Mouse (Mus musculus): ENCODE data around the gene Dhx35. TPM values are rescaled to one million over a fixed set of nuclear protein-coding genes. Genes with fewer than 3 reads are reported as not detected.

Gene Dhx35
- total RNA-seq, 1 experiment: 25.5 TPM

GRCm38 (mm10) chr2:158774886-158775285 lies 19.7 kb upstream of the Dhx35 start:
- TF ChIP-seq HCFC1 (IDR thresholded peaks at IDR 0.05; ENCODE audit: borderline replicate concordance, insufficient read depth, low read length) (no peak), MAFK (IDR thresholded peaks at IDR 0.05; ENCODE audit: insufficient read depth, low read depth, low read length) (no peak), CHD2 (IDR thresholded peaks at IDR 0.05; ENCODE audit: low read depth, low read length) (no peak), ZNF384 (IDR thresholded peaks at IDR 0.05; ENCODE audit: low read depth, low read length) (no peak), ZC3H11A (IDR thresholded peaks at IDR 0.05; ENCODE audit: borderline replicate concordance, low read depth, low read length) (no peak)
- in situ Hi-C loops (cut with MboI; ENCODE audit: low sequenced_read_pairs in 2 of 2, unreplicated experiment in 2 of 2): no loop called here
- no peak overlapping the region for H3K4me3 ChIP-seq (ENCODE audit: insufficient read depth in 1 of 2, low read depth in 1 of 2, low read length in 2 of 2, poor library complexity in 1 of 2, severe bottlenecking in 1 of 2)
- H3K36me3 ChIP-seq (ENCODE audit: control insufficient read depth, insufficient read depth, low read length, poor library complexity, severe bottlenecking): peaks cover 11% of the 10 kb centered on the region; the same call in 1 of the 2 replicates
- DNase-seq (ENCODE audit: low read depth, low spot score): no peak
- no peaks in the 10 kb centered on the region for H3K9me3 ChIP-seq (ENCODE audit: control insufficient read depth, insufficient read depth, low read depth, low read length)
- H3K9ac ChIP-seq (ENCODE audit: insufficient read depth, low read depth, low read length, poor library complexity, severe bottlenecking): no peak overlapping the region
- peaks cover 6 to 10% of the 10 kb centered on the region in 2 experiments; a peak in 3 of 4 replicates for H3K4me1 ChIP-seq (ENCODE audit: control insufficient read depth in 2 of 2, insufficient read depth in 2 of 2, low read length in 2 of 2, poor library complexity in 1 of 2)
- no peak overlapping the region for H3K27ac ChIP-seq (ENCODE audit: insufficient read depth, low read depth, low read length, poor library complexity, severe bottlenecking)

DNA sequence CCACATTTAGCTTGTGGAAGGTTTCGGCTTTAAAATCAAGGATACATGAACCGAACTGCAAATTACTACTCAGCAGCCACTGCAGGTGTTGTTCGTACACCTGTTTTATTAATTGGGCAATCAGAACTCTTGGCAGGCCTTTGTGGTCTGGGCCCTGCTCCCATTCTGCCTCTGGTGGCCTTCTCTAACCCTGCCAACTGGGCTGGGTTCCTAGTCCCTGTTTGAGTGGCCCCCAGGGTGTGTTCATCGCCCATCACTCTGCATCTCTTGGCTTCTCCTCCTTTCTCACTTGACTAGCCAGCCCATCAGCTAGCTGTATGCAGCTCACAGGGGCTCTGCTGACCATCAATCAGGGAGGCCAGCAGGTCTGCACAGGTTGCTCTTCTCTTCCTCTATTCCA lies 17.9 kb upstream of the Dhx35 start:
- peaks cover 3 to 5% of the 10 kb centered on the region in 2 experiments; a peak in 2 of 4 replicates for H3K4me1 ChIP-seq (ENCODE audit: control insufficient read depth in 2 of 2, insufficient read depth in 2 of 2, low read length in 2 of 2, poor library complexity in 1 of 2)
- H3K4me3 ChIP-seq (ENCODE audit: insufficient read depth in 1 of 2, low read depth in 1 of 2, low read length in 2 of 2, poor library complexity in 1 of 2, severe bottlenecking in 1 of 2): no peak overlapping the region
- no peak for TF ChIP-seq ZNF384 (IDR thresholded peaks at IDR 0.05; ENCODE audit: low read depth, low read length)
- no peak for TF ChIP-seq HCFC1 (IDR thresholded peaks at IDR 0.05; ENCODE audit: borderline replicate concordance, insufficient read depth, low read length)
- TF ChIP-seq CHD2 (IDR thresholded peaks at IDR 0.05; ENCODE audit: low read depth, low read length): no peak
- no peak for TF ChIP-seq ZC3H11A (IDR thresholded peaks at IDR 0.05; ENCODE audit: borderline replicate concordance, low read depth, low read length)
- in situ Hi-C loops (cut with MboI; ENCODE audit: low sequenced_read_pairs in 2 of 2, unreplicated experiment in 2 of 2): no loop called here
- peaks cover 24% of the 10 kb centered on the region for H3K36me3 ChIP-seq (ENCODE audit: control insufficient read depth, insufficient read depth, low read length, poor library complexity, severe bottlenecking)
- no peak overlapping the region for H3K27ac ChIP-seq (ENCODE audit: insufficient read depth, low read depth, low read length, poor library complexity, severe bottlenecking)
- no peak overlapping the region for H3K9ac ChIP-seq (ENCODE audit: insufficient read depth, low read depth, low read length, poor library complexity, severe bottlenecking)
- no peak for DNase-seq (ENCODE audit: low read depth, low spot score)
- H3K9me3 ChIP-seq (ENCODE audit: control insufficient read depth, insufficient read depth, low read depth, low read length): no peaks in the 10 kb centered on the region

DNA sequence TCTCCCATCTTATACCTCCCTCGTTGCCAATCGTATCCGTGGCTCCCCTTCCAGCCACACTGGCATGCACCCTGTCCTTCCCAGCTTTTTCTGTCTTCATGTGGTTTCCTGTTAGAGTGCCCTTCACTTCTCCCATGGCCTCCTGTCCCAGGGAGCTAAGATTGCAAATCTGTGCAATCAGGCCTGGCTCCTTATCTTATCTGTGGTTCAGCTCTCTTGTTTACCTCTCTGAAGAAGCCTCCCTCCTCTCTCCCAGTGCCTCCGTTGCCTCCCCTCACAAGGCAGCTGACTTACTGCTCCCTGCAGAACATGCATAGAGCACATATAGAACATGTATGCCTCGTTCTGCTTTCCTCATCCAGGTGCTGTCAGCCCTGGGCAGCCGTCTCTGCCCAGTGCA lies 17.1 kb upstream of the Dhx35 start:
- Histone ChIP-seq H3K36me3 (ENCODE audit: control insufficient read depth, insufficient read depth, low read length, poor library complexity, severe bottlenecking) (peaks cover 25% of the 10 kb centered on the region), H3K4me1 (ENCODE audit: control insufficient read depth in 2 of 2, insufficient read depth in 2 of 2, low read length in 2 of 2, poor library complexity in 1 of 2) (peaks cover 3 to 5% of the 10 kb centered on the region in 2 experiments; a peak in 2 of 4 replicates), H3K27ac (ENCODE audit: insufficient read depth, low read depth, low read length, poor library complexity, severe bottlenecking) (no peak overlapping the region), H3K9me3 (ENCODE audit: control insufficient read depth, insufficient read depth, low read depth, low read length) (no peaks in the 10 kb centered on the region), H3K9ac (ENCODE audit: insufficient read depth, low read depth, low read length, poor library complexity, severe bottlenecking) (no peak overlapping the region), H3K4me3 (ENCODE audit: insufficient read depth in 1 of 2, low read depth in 1 of 2, low read length in 2 of 2, poor library complexity in 1 of 2, severe bottlenecking in 1 of 2) (no peak overlapping the region)
- DNase-seq (ENCODE audit: low read depth, low spot score): no peak
- no peak for TF ChIP-seq CHD2 (IDR thresholded peaks at IDR 0.05; ENCODE audit: low read depth, low read length)
- no peak for TF ChIP-seq ZNF384 (IDR thresholded peaks at IDR 0.05; ENCODE audit: low read depth, low read length)
- no peak for TF ChIP-seq HCFC1 (IDR thresholded peaks at IDR 0.05; ENCODE audit: borderline replicate concordance, insufficient read depth, low read length)
- TF ChIP-seq MAFK (IDR thresholded peaks at IDR 0.05; ENCODE audit: insufficient read depth, low read depth, low read length): no peak
- TF ChIP-seq ZC3H11A (IDR thresholded peaks at IDR 0.05; ENCODE audit: borderline replicate concordance, low read depth, low read length): no peak
- in situ Hi-C loops (cut with MboI; ENCODE audit: low sequenced_read_pairs in 2 of 2, unreplicated experiment in 2 of 2): no loop called here

DNA sequence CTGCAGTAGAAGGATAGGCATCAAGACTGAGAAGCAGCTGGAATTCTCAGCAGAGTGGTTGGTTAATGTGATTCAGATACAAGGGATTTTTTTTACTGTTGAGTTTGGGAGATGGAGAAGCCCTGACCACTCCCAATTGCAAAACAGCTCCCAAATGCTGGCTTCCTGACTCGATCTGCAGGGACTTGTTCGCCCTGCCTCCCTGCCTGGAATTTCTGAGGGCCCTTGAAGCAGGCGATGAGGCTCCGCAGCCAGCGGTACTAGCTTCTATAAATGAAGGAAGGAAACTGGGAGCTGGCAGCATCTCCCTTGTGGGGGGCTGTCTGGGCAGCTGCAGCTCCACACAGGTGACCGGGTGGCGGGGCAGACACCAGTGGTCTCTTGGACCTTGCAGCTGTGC lies 16.3 kb upstream of the Dhx35 start:
- H3K36me3 ChIP-seq (ENCODE audit: control insufficient read depth, insufficient read depth, low read length, poor library complexity, severe bottlenecking): peaks cover 23% of the 10 kb centered on the region

DNA sequence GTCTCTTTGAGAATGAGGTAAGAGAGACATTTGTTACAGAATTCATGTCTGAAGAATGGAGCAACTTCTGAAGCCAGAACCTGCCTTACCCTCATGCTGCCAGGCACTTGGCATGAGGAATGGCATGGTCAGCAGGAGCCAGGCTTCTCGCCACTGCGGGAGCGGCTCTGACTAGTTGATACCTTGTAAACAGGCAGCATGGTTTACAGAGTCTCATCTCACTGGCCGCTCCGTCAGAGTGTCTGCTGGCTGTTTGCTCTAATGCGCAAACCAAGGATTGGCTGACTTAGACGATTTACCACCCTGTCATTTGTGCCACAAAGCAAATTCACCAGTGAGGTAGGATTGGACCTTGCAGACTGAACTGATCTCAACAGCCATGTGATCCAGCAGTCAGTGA lies 13.5 kb upstream of the Dhx35 start:
- Histone ChIP-seq H3K9me3 (ENCODE audit: control insufficient read depth, insufficient read depth, low read depth, low read length) (no peaks in the 10 kb centered on the region), H3K36me3 (ENCODE audit: control insufficient read depth, insufficient read depth, low read length, poor library complexity, severe bottlenecking) (peaks cover 39% of the 10 kb centered on the region)
- in situ Hi-C loops (cut with MboI; ENCODE audit: low sequenced_read_pairs in 2 of 2, unreplicated experiment in 2 of 2): no loop called here

More for the DNA sequence above, 16.3 kb upstream of the Dhx35 start:
- Histone ChIP-seq H3K4me1 (ENCODE audit: control insufficient read depth in 2 of 2, insufficient read depth in 2 of 2, low read length in 2 of 2, poor library complexity in 1 of 2) (peaks cover 3 to 5% of the 10 kb centered on the region in 2 experiments; a peak in 2 of 4 replicates), H3K9ac (ENCODE audit: insufficient read depth, low read depth, low read length, poor library complexity, severe bottlenecking) (no peak overlapping the region), H3K9me3 (ENCODE audit: control insufficient read depth, insufficient read depth, low read depth, low read length) (no peaks in the 10 kb centered on the region), H3K4me3 (ENCODE audit: insufficient read depth in 1 of 2, low read depth in 1 of 2, low read length in 2 of 2, poor library complexity in 1 of 2, severe bottlenecking in 1 of 2) (no peak overlapping the region), H3K27ac (ENCODE audit: insufficient read depth, low read depth, low read length, poor library complexity, severe bottlenecking) (no peak overlapping the region)
- DNase-seq (ENCODE audit: low read depth, low spot score): no peak
- in situ Hi-C loops (cut with MboI; ENCODE audit: low sequenced_read_pairs in 2 of 2, unreplicated experiment in 2 of 2): no loop called here
- TF ChIP-seq CHD2 (IDR thresholded peaks at IDR 0.05; ENCODE audit: low read depth, low read length): no peak

More for the DNA sequence above, 13.5 kb upstream of the Dhx35 start:
- H3K9ac ChIP-seq (ENCODE audit: insufficient read depth, low read depth, low read length, poor library complexity, severe bottlenecking): no peak overlapping the region
- no peak overlapping the region for H3K27ac ChIP-seq (ENCODE audit: insufficient read depth, low read depth, low read length, poor library complexity, severe bottlenecking)
- H3K4me1 ChIP-seq (ENCODE audit: control insufficient read depth in 2 of 2, insufficient read depth in 2 of 2, low read length in 2 of 2, poor library complexity in 1 of 2): peaks cover 3 to 5% of the 10 kb centered on the region in 2 experiments; a peak in 2 of 4 replicates
- no peak overlapping the region for H3K4me3 ChIP-seq (ENCODE audit: insufficient read depth in 1 of 2, low read depth in 1 of 2, low read length in 2 of 2, poor library complexity in 1 of 2, severe bottlenecking in 1 of 2)
- DNase-seq (ENCODE audit: low read depth, low spot score): no peak
- TF ChIP-seq ZNF384 (IDR thresholded peaks at IDR 0.05; ENCODE audit: low read depth, low read length) (no peak), HCFC1 (IDR thresholded peaks at IDR 0.05; ENCODE audit: borderline replicate concordance, insufficient read depth, low read length) (no peak), ZC3H11A (IDR thresholded peaks at IDR 0.05; ENCODE audit: borderline replicate concordance, low read depth, low read length) (no peak), MAFK (IDR thresholded peaks at IDR 0.05; ENCODE audit: insufficient read depth, low read depth, low read length) (no peak), CHD2 (IDR thresholded peaks at IDR 0.05; ENCODE audit: low read depth, low read length) (no peak)
